Mouse (Mus musculus) embryonic facial prominence, embryonic 15.5 days (tissue): Measurements from ENCODE around the gene Olfr836. TPM values are rescaled to one million over a fixed set of nuclear protein-coding genes. Genes with fewer than 3 reads are reported as not detected.
"Not testable (repeated sequence)": the region's sequence is repeated elsewhere in the genome, so short reads cannot be mapped to it uniquely, and the experiment has no call there.

Experiments
- ATAC-seq: fragments of 200-750 bp; cut with Nextera tagmentation; 2 replicates; pipeline ENCODE4 v1.8.0; 2017; ENCODE audit warnings: low read depth, moderate TSS enrichment; ENCODE audit not compliant: insufficient number of reproducible peaks, low FRiP score, low TSS enrichment
- H3K27ac ChIP-seq: fragments of 300-500 bp; sonication (generic); replicated peaks from 2 replicates; pipeline ENCODE4 v1.5.1; 2015; ENCODE audit warnings: mild to moderate bottlenecking, inconsistent platforms
- H3K27me3 ChIP-seq: fragments of 300-500 bp; sonication (generic); 2 replicates; pipeline ENCODE4 v1.6.1; 2015; ENCODE audit warnings: inconsistent platforms
- H3K36me3 ChIP-seq: fragments of 300-500 bp; sonication (generic); 2 replicates; pipeline ENCODE4 v1.6.1; 2015; ENCODE audit warnings: mild to moderate bottlenecking, inconsistent platforms
- H3K4me1 ChIP-seq: fragments of 300-500 bp; sonication (generic); 2 replicates; pipeline ENCODE4 v1.6.1; 2015; ENCODE audit warnings: inconsistent platforms
- H3K4me2 ChIP-seq: fragments of 300-500 bp; sonication (generic); replicated peaks from 2 replicates; pipeline ENCODE4 v1.6.1; 2015; ENCODE audit warnings: mild to moderate bottlenecking, inconsistent platforms
- H3K4me3 ChIP-seq: fragments of 300-500 bp; sonication (generic); replicated peaks from 2 replicates; pipeline ENCODE4 v1.5.1; 2015; ENCODE audit warnings: mild to moderate bottlenecking, inconsistent platforms
- H3K9ac ChIP-seq: fragments of 300-500 bp; sonication (generic); 2 replicates; pipeline ENCODE4 v1.6.1; 2015; ENCODE audit warnings: inconsistent platforms
- H3K9me3 ChIP-seq: fragments of 300-500 bp; sonication (generic); replicated peaks from 2 replicates; pipeline ENCODE4 v1.6.1; 2016; ENCODE audit warnings: inconsistent platforms
- WGBS: fragments of 180-500 bp; shearing (Covaris S2); methylation state at CpG from one replicate; pipeline ENCODE4 v1.1.7; 2015; 5-methylcytosine and 5-hydroxymethylcytosine counted together
- polyA plus RNA-seq: library from polyadenylated mRNA; unstranded; fragments of >200 nt; fragmentation: Nextera tagmentation; extraction: Ambion mirVana; gene quantifications from 2 replicates; pipeline ENCODE4 v1.2.1, GENCODE M21; 2015

The Olfr836 gene
- not detected in 2 replicates for polyA plus RNA-seq

DNA sequence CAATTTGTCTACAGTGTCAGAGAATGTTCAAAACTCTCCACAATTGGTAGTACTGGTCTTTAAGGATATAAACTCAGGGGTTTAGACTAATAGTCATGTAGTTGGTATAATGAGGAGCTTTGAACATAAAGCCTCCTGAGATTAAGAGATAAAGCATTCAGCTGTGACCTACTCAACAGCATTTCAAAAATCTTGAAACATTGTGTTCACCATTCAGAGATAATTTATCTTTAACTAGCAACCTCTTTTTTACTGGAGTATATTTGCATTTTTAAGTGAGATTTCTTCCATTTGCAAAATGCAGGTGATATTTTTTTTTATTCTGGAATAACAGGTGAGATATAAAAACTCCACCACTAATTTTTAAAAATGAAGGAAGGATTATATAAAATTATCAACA lies at the start of gene Olfr836:
TSS of gene Olfr836 (plus strand) at position 301 of the 400 bp plus-strand sequence.
- Histone ChIP-seq H3K27me3 (no peaks in the 10 kb centered on the region), H3K9me3 (no peaks in the 10 kb centered on the region), H3K9ac (no peak within 1 kb of the TSS), H3K36me3 (no peaks in the 10 kb centered on the region), H3K4me2 (no peak within 1 kb of the TSS), H3K4me1 (no peaks in the 10 kb centered on the region), H3K4me3 (no peak within 1 kb of the TSS), H3K27ac (no peak within 1 kb of the TSS)
- ATAC-seq: no peak

DNA sequence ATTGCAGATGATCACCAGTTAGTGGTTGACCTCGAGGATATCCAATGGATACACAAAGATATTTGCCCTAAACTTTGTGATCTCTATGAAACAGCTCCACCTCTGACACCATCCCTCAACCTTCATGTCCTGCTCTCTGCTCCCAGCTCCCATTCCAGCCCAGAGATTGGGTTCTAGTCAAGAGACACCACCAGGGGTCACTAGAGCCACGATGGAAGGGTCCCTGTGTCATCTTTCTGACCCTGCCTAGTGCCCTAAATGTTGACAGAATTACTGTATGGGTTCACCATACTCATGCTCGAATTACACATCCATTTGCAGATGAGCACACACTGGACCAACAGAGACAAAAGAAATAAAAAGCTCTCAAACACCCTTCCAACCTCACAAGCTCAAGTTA lies 35.2 kb upstream of the Olfr836 start:
- no peaks in the 10 kb centered on the region for H3K36me3 ChIP-seq
- H3K9ac ChIP-seq: no peak overlapping the region
- no peak overlapping the region for H3K27ac ChIP-seq
- WGBS: 24% methylated on average over 3 of the region's 3 CpGs
- H3K27me3 ChIP-seq: no peaks in the 10 kb centered on the region
- H3K4me2 ChIP-seq: no peak overlapping the region
- no peak for ATAC-seq
- no peaks in the 10 kb centered on the region for H3K4me1 ChIP-seq
- no peaks in the 10 kb centered on the region; the same call in 1 of the 2 replicates for H3K9me3 ChIP-seq
- no peak overlapping the region for H3K4me3 ChIP-seq

DNA sequence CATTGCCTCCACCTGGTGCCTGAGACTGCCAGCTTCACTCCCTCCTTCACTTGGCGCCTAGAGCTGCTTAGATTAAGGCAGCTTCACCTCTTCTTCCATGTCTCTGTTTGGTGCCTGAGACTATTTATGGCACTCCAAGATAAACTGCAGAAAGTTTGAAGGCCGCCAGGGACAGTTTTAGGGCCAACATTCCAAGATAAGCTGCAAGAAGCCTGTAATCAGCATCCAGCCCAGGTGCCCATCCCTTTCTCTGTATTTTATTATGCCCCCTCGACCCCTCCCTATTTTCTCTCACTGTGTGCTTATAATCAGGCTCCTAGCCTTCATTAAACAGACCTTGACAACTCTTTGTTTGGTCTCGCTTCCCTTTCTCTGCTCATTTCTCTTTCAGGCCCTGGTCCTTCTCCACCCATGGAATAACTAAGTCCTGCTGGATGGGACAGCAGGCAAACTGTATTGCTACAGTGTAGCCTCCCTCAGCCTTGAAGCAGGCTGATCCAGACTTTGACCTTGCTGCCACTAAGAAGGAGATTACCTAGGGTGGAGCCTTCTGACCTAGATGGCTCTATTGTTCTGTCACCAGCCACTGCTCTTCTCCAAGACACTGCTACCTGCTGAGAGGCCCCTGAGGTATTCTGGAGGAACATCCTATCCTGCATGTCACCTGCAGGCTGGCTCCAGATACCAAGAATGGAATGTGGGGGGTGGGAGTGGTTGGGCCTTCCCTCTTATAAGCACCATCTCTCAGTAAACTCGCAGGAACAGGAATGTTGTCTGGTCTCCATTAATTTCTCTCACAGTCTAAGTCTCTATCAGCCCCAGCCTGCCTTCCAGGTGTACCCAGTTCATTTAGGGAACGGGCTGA lies 27.1 kb upstream of the Olfr836 start:
- WGBS: 64% methylated on average over 6 of the region's 6 CpGs
- not testable (repeated sequence) for H3K9me3 ChIP-seq, H3K36me3 ChIP-seq, H3K9ac ChIP-seq, H3K4me2 ChIP-seq, H3K4me1 ChIP-seq, H3K27ac ChIP-seq, H3K27me3 ChIP-seq, H3K4me3 ChIP-seq, ATAC-seq

DNA sequence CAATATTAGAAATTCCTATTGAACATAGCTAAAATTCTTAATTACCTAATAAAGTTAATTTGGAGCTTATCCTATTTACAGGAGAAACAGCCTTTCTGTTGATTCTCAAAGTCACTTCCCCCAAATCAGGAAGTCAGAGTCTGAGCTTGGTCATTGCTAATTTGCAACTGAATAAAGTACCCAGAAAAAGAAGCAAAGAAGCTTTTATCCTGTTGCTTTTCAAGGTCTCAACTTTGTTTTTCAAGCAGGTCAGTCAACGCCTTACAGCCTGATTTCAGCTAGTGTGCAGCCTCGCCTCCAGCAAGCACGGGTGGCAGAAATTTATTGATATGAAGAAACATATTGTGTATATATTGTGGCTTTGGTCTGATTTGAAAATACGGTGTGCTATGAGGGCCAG lies 22.9 kb upstream of the Olfr836 start:
- no peaks in the 10 kb centered on the region for H3K27me3 ChIP-seq
- H3K4me1 ChIP-seq: no peaks in the 10 kb centered on the region
- H3K9ac ChIP-seq: no peak overlapping the region
- 89% methylated on average over 4 of the region's 4 CpGs for WGBS
- no peak for ATAC-seq
- no peak overlapping the region for H3K27ac ChIP-seq
- H3K9me3 ChIP-seq: no peaks in the 10 kb centered on the region
- no peaks in the 10 kb centered on the region for H3K36me3 ChIP-seq
- H3K4me2 ChIP-seq: no peak overlapping the region
- H3K4me3 ChIP-seq: no peak overlapping the region

DNA sequence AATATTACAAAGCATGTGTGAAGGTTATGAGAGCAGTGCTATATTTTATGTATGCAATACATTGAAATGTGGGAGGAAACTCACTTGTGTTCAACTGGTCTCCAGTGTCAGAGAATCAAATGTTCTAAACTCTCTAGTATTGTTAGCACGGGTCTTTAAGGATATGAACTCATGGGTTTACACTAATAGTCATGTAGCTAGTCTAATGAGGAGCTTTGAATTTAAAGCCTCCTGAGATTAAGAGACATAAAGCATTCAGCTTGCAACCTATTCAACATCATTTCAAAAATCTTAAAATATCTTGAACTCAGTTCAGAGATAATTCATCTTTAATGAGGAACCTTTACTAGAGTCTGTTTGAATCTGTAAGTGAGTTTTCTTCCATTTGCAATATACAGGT lies 15.8 kb downstream of the Olfr836 start, which contains the start of gene Olfr837:
TSS of gene Olfr837 (plus strand) at position 301 of the 400 bp plus-strand sequence.
- Histone ChIP-seq H3K4me1 (no peaks in the 10 kb centered on the region), H3K9ac (no peak within 1 kb of the TSS), H3K27me3 (no peaks in the 10 kb centered on the region), H3K4me3 (no peak within 1 kb of the TSS), H3K36me3 (no peaks in the 10 kb centered on the region), H3K9me3 (no peaks in the 10 kb centered on the region), H3K4me2 (no peak within 1 kb of the TSS), H3K27ac (no peak within 1 kb of the TSS)
- no peak for ATAC-seq
- WGBS: 68% methylated on average over 1 of the region's 1 CpGs

Other genes starting within 250 kb of the Olfr836 start
- not detected in 2 replicates for gene Olfr830, start 245.7 kb upstream of the Olfr836 start, polyA plus RNA-seq
- gene Olfr832, start 183.3 kb upstream of the Olfr836 start, polyA plus RNA-seq: not detected in 2 replicates
- not detected in 2 replicates for gene Olfr834, start 132.4 kb upstream of the Olfr836 start, polyA plus RNA-seq
- not detected in 2 replicates for gene Olfr835, start 87.6 kb upstream of the Olfr836 start, polyA plus RNA-seq
- gene Olfr837, start 15.9 kb downstream of the Olfr836 start, polyA plus RNA-seq: not detected in 2 replicates
- 0.03 TPM in 1 of 2 replicates, not detected in the other for gene Olfr839-ps1, start 56.9 kb downstream of the Olfr836 start, polyA plus RNA-seq
- not detected in 2 replicates for gene Olfr843, start 131.6 kb downstream of the Olfr836 start, polyA plus RNA-seq
- gene Olfr844, start 196.0 kb downstream of the Olfr836 start, polyA plus RNA-seq: 0.09 TPM in 1 of 2 replicates, not detected in the other
- gene Olfr845, start 216.1 kb downstream of the Olfr836 start, polyA plus RNA-seq: not detected in 2 replicates
- gene Olfr846, start 243.6 kb downstream of the Olfr836 start, polyA plus RNA-seq: not detected in 2 replicates